Mouse (Mus musculus): ENCODE data around the gene Col27a1. TPM values are rescaled to one million over a fixed set of nuclear protein-coding genes. Genes with fewer than 3 reads are reported as not detected.

The Col27a1 gene
- polyA plus RNA-seq, 1 experiment from 2014 or later, result 2.1 TPM

- H3K4me2 ChIP-seq (ENCODE audit: low read depth, low read length), result no peak within 1 kb of the TSS
- no peak within 1 kb of the TSS for H3K27ac ChIP-seq (ENCODE audit: low read length)
- no peaks in the 10 kb centered on the region for H3K9me3 ChIP-seq (replicated peaks; ENCODE audit: control insufficient read depth, low read length)
- H3K4me1 ChIP-seq (ENCODE audit: control insufficient read depth, low read depth, low read length), result no peaks in the 10 kb centered on the region
- no peak for ATAC-seq (ENCODE audit: low read depth)
- H3K9ac ChIP-seq (ENCODE audit: low read depth, low read length), result no peak within 1 kb of the TSS
- H3K4me3 ChIP-seq (ENCODE audit: low read depth, low read length), result no peak within 1 kb of the TSS
- 30% methylated on average over 4 of the region's 4 CpGs for WGBS (ENCODE audit: insufficient replicate concordance)
- no peaks in the 10 kb centered on the region for H3K36me3 ChIP-seq (ENCODE audit: control insufficient read depth, insufficient read depth)
- no peaks in the 10 kb centered on the region for H3K27me3 ChIP-seq (ENCODE audit: control insufficient read depth, insufficient read depth, low read depth, low read length)
These were observed 142.3 kb downstream of the Col27a1 start, which contains the start of gene Orm3 for GRCm38 (mm10) chr4:63355877-63356665. Gene Orm3 (plus strand): TSS chr4:63356162.

DNA sequence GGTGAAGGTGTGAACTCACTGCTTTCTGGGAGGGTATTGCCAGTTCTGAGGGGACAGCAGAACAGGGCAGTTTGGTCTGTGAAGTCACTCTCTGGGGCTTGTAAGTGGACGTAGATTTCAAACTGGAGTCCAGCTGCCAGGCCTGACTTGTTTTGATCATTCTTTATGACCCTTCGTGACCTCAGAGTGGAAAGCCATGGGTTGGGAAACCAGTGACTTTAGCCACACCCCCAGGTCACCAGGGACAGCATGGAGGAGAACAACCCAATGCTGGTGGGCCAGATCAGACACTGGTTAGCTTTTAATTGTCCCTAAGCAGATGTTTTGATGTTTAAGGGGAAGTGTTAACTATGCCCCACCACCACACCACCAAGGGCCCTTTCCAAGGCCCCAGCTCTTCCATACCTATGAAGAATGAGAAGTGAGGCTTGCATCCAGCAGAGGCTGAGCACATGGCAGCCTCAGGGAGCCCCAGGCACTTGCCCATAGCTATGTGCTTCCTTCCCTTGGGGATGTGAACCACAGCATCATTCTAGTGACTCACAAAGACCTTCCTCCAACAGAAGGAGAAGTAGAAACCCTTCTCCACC, 143.3 kb downstream of the Col27a1 start:
- Histone ChIP-seq H3K9me3 (replicated peaks; ENCODE audit: control insufficient read depth, low read length) (no peaks in the 10 kb centered on the region), H3K4me1 (ENCODE audit: control insufficient read depth, low read depth, low read length) (no peaks in the 10 kb centered on the region), H3K36me3 (ENCODE audit: control insufficient read depth, insufficient read depth) (no peaks in the 10 kb centered on the region), H3K4me3 (ENCODE audit: low read depth, low read length) (no peak overlapping the region), H3K27ac (ENCODE audit: low read length) (no peak overlapping the region), H3K4me2 (ENCODE audit: low read depth, low read length) (no peak overlapping the region), H3K9ac (ENCODE audit: low read depth, low read length) (no peak overlapping the region), H3K27me3 (ENCODE audit: control insufficient read depth, insufficient read depth, low read depth, low read length) (no peaks in the 10 kb centered on the region)
- ATAC-seq (ENCODE audit: low read depth), result peak; percentile 57
- 36% methylated on average over 2 of the region's 2 CpGs for WGBS (ENCODE audit: insufficient replicate concordance)

- no peak overlapping the region for H3K27ac ChIP-seq (ENCODE audit: low read length)
- no peaks in the 10 kb centered on the region for H3K9me3 ChIP-seq (replicated peaks; ENCODE audit: control insufficient read depth, low read length)
- H3K27me3 ChIP-seq (ENCODE audit: control insufficient read depth, insufficient read depth, low read depth, low read length), result no peaks in the 10 kb centered on the region
- no peak overlapping the region for H3K4me2 ChIP-seq (ENCODE audit: low read depth, low read length)
- no peak overlapping the region for H3K9ac ChIP-seq (ENCODE audit: low read depth, low read length)
- H3K4me1 ChIP-seq (ENCODE audit: control insufficient read depth, low read depth, low read length), result no peaks in the 10 kb centered on the region
- 52% methylated on average over 6 of the region's 6 CpGs for WGBS (ENCODE audit: insufficient replicate concordance)
- no peak overlapping the region for H3K4me3 ChIP-seq (ENCODE audit: low read depth, low read length)
- no peaks in the 10 kb centered on the region for H3K36me3 ChIP-seq (ENCODE audit: control insufficient read depth, insufficient read depth)
- peak; percentile 69 for ATAC-seq (ENCODE audit: low read depth)
These were observed 146.1 kb downstream of the Col27a1 start for GRCm38 (mm10) chr4:63359861-63360260.

- WGBS (ENCODE audit: insufficient replicate concordance), result 66% methylated on average over 5 of the region's 5 CpGs
- Histone ChIP-seq H3K9me3 (replicated peaks; ENCODE audit: control insufficient read depth, low read length) (no peaks in the 10 kb centered on the region), H3K36me3 (ENCODE audit: control insufficient read depth, insufficient read depth) (no peaks in the 10 kb centered on the region), H3K4me1 (ENCODE audit: control insufficient read depth, low read depth, low read length) (no peaks in the 10 kb centered on the region), H3K27me3 (ENCODE audit: control insufficient read depth, insufficient read depth, low read depth, low read length) (no peaks in the 10 kb centered on the region), H3K4me2 (ENCODE audit: low read depth, low read length) (no peak within 1 kb of the TSS), H3K9ac (ENCODE audit: low read depth, low read length) (no peak within 1 kb of the TSS), H3K27ac (ENCODE audit: low read length) (no peak within 1 kb of the TSS), H3K4me3 (ENCODE audit: low read depth, low read length) (no peak within 1 kb of the TSS)
- ATAC-seq (ENCODE audit: low read depth), result no peak
These were observed 148.3 kb downstream of the Col27a1 start, which contains the start of gene Orm2 for GRCm38 (mm10) chr4:63362150-63362549. Gene Orm2 (plus strand): TSS chr4:63362449.

- 10% methylated on average over 4 of the region's 4 CpGs for WGBS (ENCODE audit: insufficient replicate concordance)
- Histone ChIP-seq H3K9me3 (replicated peaks; ENCODE audit: control insufficient read depth, low read length) (no peaks in the 10 kb centered on the region), H3K4me1 (ENCODE audit: control insufficient read depth, low read depth, low read length) (peaks cover 18% of the 10 kb centered on the region), H3K9ac (ENCODE audit: low read depth, low read length) (no peak overlapping the region), H3K4me2 (ENCODE audit: low read depth, low read length) (no peak overlapping the region), H3K36me3 (ENCODE audit: control insufficient read depth, insufficient read depth) (peaks cover 4% of the 10 kb centered on the region; the same call in 1 of the 2 replicates), H3K27me3 (ENCODE audit: control insufficient read depth, insufficient read depth, low read depth, low read length) (no peaks in the 10 kb centered on the region), H3K27ac (ENCODE audit: low read length) (no peak overlapping the region), H3K4me3 (ENCODE audit: low read depth, low read length) (no peak overlapping the region)
- 0 out of 2 replicates have a peak, but pooled peaks have one; percentile 17 for ATAC-seq (ENCODE audit: low read depth)
These were observed 154.8 kb downstream of the Col27a1 start for GRCm38 (mm10) chr4:63368577-63368976.

DNA sequence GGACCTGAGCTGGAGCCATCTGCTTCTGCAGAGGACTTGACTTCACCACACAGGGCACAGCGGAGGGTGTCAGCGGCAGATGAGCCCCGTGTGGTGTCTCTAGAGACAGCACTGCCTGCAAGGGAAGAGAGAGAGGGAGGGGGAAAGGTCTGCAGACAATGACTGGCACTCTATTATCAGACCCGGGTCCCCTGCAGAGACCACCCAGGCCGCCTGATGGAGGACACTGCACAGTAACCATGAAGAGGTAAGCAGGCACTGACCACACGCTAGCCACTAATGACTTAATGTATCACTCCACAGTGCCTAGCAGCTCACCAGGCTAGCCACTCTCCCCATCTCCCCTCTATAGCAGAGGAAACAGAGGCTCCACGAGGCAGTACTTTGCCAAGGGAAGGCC, 157.1 kb downstream of the Col27a1 start:
- Histone ChIP-seq H3K9ac (ENCODE audit: low read depth, low read length) (no peak overlapping the region), H3K4me2 (ENCODE audit: low read depth, low read length) (no peak overlapping the region), H3K36me3 (ENCODE audit: control insufficient read depth, insufficient read depth) (peaks cover 4% of the 10 kb centered on the region; the same call in 1 of the 2 replicates), H3K9me3 (replicated peaks; ENCODE audit: control insufficient read depth, low read length) (no peaks in the 10 kb centered on the region), H3K4me1 (ENCODE audit: control insufficient read depth, low read depth, low read length) (peaks cover 41% of the 10 kb centered on the region), H3K4me3 (ENCODE audit: low read depth, low read length) (no peak overlapping the region), H3K27ac (ENCODE audit: low read length) (no peak overlapping the region; the same call in 1 of the 2 replicates), H3K27me3 (ENCODE audit: control insufficient read depth, insufficient read depth, low read depth, low read length) (no peaks in the 10 kb centered on the region)
- WGBS (ENCODE audit: insufficient replicate concordance), result 65% methylated on average over 7 of the region's 7 CpGs
- ATAC-seq (ENCODE audit: low read depth), result no peak

GRCm38 (mm10) chr4:63371890-63372289, 158.1 kb downstream of the Col27a1 start:
- Histone ChIP-seq H3K9me3 (replicated peaks; ENCODE audit: control insufficient read depth, low read length) (no peaks in the 10 kb centered on the region), H3K4me3 (ENCODE audit: low read depth, low read length) (no peak overlapping the region), H3K27ac (ENCODE audit: low read length) (no peak overlapping the region; the same call in 1 of the 2 replicates), H3K9ac (ENCODE audit: low read depth, low read length) (no peak overlapping the region), H3K4me2 (ENCODE audit: low read depth, low read length) (no peak overlapping the region), H3K36me3 (ENCODE audit: control insufficient read depth, insufficient read depth) (peaks cover 4% of the 10 kb centered on the region; the same call in 1 of the 2 replicates), H3K4me1 (ENCODE audit: control insufficient read depth, low read depth, low read length) (peaks cover 43% of the 10 kb centered on the region), H3K27me3 (ENCODE audit: control insufficient read depth, insufficient read depth, low read depth, low read length) (no peaks in the 10 kb centered on the region)
- no peak for ATAC-seq (ENCODE audit: low read depth)
- WGBS (ENCODE audit: insufficient replicate concordance), result 28% methylated on average over 3 of the region's 3 CpGs

DNA sequence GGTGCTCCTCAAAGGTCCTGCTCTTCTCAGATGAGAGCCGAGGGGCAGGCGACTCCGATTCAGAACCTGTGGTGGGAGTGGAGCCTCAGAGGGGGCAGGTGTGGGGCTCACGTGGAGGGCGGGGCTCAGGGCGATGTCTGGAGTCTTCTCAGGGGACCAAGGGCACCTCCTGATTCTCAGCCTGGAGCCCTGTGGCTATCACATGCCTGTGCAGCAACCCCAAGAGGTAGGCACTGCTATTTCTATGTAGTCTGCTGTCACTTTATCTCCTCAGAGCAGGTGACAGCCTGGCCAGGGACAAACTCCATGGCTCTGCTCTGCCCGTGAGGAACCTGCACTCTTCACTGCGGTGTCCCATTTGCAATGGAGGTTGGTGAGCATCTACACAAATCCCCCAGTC, 159.6 kb downstream of the Col27a1 start:
- Histone ChIP-seq H3K27ac (ENCODE audit: low read length) (peak overlapping the region; percentile 97), H3K9ac (ENCODE audit: low read depth, low read length) (peak overlapping the region; percentile 20; the same call in 1 of the 2 replicates), H3K4me2 (ENCODE audit: low read depth, low read length) (peak overlapping the region; percentile 56), H3K36me3 (ENCODE audit: control insufficient read depth, insufficient read depth) (peaks cover 4% of the 10 kb centered on the region; the same call in 1 of the 2 replicates), H3K9me3 (replicated peaks; ENCODE audit: control insufficient read depth, low read length) (no peaks in the 10 kb centered on the region), H3K27me3 (ENCODE audit: control insufficient read depth, insufficient read depth, low read depth, low read length) (no peaks in the 10 kb centered on the region), H3K4me3 (ENCODE audit: low read depth, low read length) (no peak overlapping the region), H3K4me1 (ENCODE audit: control insufficient read depth, low read depth, low read length) (peaks cover 43% of the 10 kb centered on the region)
- ATAC-seq (ENCODE audit: low read depth), result peak; percentile 70
- 44% methylated on average over 8 of the region's 8 CpGs for WGBS (ENCODE audit: insufficient replicate concordance)

DNA sequence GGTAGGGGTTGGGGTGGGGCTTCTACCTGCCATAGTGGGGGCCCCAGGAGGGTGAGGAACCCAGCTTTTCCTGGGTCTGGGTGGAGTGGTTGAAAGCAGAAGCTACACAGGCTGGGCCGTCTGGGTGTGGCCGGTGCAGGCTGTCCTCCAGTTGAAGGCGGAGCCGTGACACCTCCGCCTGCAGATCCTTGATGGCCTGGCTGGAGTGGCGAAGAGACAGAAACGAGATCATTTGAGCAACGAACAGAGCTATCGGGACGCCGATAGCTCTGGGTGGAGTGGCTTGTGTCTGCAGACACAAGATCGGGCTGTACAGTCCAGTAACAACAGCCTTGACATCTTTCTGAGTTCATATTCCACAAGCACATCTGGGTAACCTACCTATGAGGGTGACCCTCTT, 160.5 kb downstream of the Col27a1 start:
- H3K9ac ChIP-seq (ENCODE audit: low read depth, low read length), result peak overlapping the region; percentile 58
- ATAC-seq (ENCODE audit: low read depth), result peak; percentile 90
- peak overlapping the region; percentile 56 for H3K4me2 ChIP-seq (ENCODE audit: low read depth, low read length)

More for the DNA sequence above, 160.5 kb downstream of the Col27a1 start:
- Histone ChIP-seq H3K9me3 (replicated peaks; ENCODE audit: control insufficient read depth, low read length) (no peaks in the 10 kb centered on the region), H3K27ac (ENCODE audit: low read length) (peak overlapping the region; percentile 97), H3K4me3 (ENCODE audit: low read depth, low read length) (peak overlapping the region; percentile 15), H3K27me3 (ENCODE audit: control insufficient read depth, insufficient read depth, low read depth, low read length) (no peaks in the 10 kb centered on the region), H3K4me1 (ENCODE audit: control insufficient read depth, low read depth, low read length) (peaks cover 43% of the 10 kb centered on the region), H3K36me3 (ENCODE audit: control insufficient read depth, insufficient read depth) (peaks cover 9% of the 10 kb centered on the region; the same call in 1 of the 2 replicates)
- 22% methylated on average over 12 of the region's 12 CpGs for WGBS (ENCODE audit: insufficient replicate concordance)

Data from liver, embryonic 16.5 days (tissue).